In genomic region chr7:66645736-66646135, GRCm38 (mm10) we compare ENCODE assay signal across 15 mouse cellular contexts.
"Had no signal": no experiment of that assay in that cellular context is flagged by ENCODE, and none has a peak within 500 bp of the region (broad histone marks: within the 10 kb centered on the region; RNA-seq: fewer than 3 reads in every experiment).

No protein-coding gene starts in this region.

- H3K27me3 ChIP-seq: neural tube, embryonic 15.5 days; stomach, embryonic 15.5 days had no signal

- H3K27ac ChIP-seq: neural tube, embryonic 15.5 days; stomach, embryonic 15.5 days; stomach, postnatal 0 days had no signal

- H3K4me1 ChIP-seq: neural tube, embryonic 15.5 days; stomach, embryonic 15.5 days had no signal

- DNase-seq: retina, postnatal 1 day; right cerebral cortex, adult 18-20 months; right cerebral cortex, postnatal 14 days; right cerebral cortex, postnatal 25 days; right cerebral cortex, postnatal 4 days; spleen, adult 18-20 months; thymus, adult 18-20 months; thymus, adult 2 months; thymus, postnatal 14 days; thymus, postnatal 25 days; thymus, postnatal 36 days; thymus, postnatal 4 days had no signal

- H3K4me3 ChIP-seq: neural tube, embryonic 15.5 days; stomach, embryonic 15.5 days had no signal

- H3K9ac ChIP-seq: neural tube, embryonic 15.5 days; stomach, embryonic 15.5 days had no signal

- H3K9me3 ChIP-seq: neural tube, embryonic 15.5 days; stomach, embryonic 15.5 days had no signal

- H3K4me2 ChIP-seq: neural tube, embryonic 15.5 days; stomach, embryonic 15.5 days had no signal
